Mouse (Mus musculus) spleen, adult 2 months (tissue): Measurements from ENCODE around the gene AC153137.1.

Experiments
- CTCF ChIP-seq: fragments of 200-500 bp; IDR thresholded peaks from 2 replicates; pipeline ENCODE4 v1.5.1; 2011; ENCODE audit warnings: mild to moderate bottlenecking, inconsistent platforms; ENCODE audit not compliant: insufficient read depth, insufficient read length, insufficient replicate concordance; ENCODE audit errors: extremely low read depth
- POLR2A ChIP-seq: fragments of 200-500 bp; IDR thresholded peaks from 2 replicates; pipeline ENCODE4 v1.6.1; 2011; ENCODE audit warnings: low read depth, low read length, inconsistent platforms

GRCm38 (mm10) chr1:30945136-30945535 is 32.6 kb downstream of the AC153137.1 start:
- TF ChIP-seq CTCF (no peak), POLR2A (no peak)
